Mouse (Mus musculus) kidney, adult 8-10 months (tissue): Measurements from ENCODE around the gene Tnfsf15.

ENCODE experiments used
- DNase-seq, 2 experiments: peaks; one replicate each; pipeline ENCODE4 v3.0.0; 2022

Gene Tnfsf15

GRCm38 (mm10) chr4:63740761-63741160 lies 4.2 kb downstream of the Tnfsf15 start:
- DNase-seq, result no peak

GRCm38 (mm10) chr4:63740001-63740400 lies 4.9 kb downstream of the Tnfsf15 start:
- no peak for DNase-seq

- peak; percentile 57 to 63 for DNase-seq
Observed at GRCm38 (mm10) chr4:63739524-63739923, 5.4 kb downstream of the Tnfsf15 start.

- peak; percentile 53 to 54 for DNase-seq
Observed at GRCm38 (mm10) chr4:63738364-63738997, 6.4 kb downstream of the Tnfsf15 start.

DNA sequence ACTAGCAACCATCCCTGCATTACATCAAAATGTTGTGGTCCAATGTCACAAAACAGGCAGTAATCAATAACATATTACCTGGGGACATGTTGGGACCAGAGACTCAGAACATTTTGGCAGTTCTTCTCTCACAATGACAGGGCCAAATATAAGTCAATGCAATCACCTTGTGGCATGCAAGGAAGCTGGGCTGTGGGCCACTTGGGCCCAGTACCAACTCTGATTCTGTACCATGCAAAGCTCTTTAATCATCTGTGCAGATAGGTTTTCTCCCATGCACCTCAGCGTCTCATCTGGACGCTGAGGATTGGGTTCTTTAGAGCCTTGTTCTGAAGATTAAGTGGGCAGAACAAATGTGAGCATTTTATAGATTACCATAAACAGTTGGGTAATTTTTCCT lies 13.6 kb downstream of the Tnfsf15 start:
- no peak for DNase-seq

DNA sequence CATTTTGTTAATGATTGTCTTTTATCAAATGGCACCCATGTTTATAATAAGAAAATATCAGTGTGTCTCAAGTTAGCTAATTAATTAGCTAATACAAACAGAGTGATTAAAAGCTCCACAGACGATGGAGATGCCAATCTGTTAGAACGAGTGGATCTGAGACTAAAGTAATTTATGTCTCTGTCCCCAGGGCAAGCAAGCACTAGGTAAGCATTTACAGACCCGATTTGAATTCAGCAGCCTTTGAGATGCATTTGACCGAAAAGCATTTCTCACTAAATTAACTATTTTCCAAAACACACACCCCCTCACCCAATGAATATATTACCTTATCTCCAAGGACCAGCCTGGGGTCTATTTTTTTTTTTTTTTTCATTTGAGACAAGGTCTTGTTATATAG lies 18.2 kb downstream of the Tnfsf15 start:
- DNase-seq, result peak in 1 of 2 experiments; percentile 48

GRCm38 (mm10) chr4:63725981-63726380 lies 18.9 kb downstream of the Tnfsf15 start:
- DNase-seq, result no peak

GRCm38 (mm10) chr4:63717922-63718643 lies 26.8 kb downstream of the Tnfsf15 start:
- DNase-seq, result peak; percentile 86 to 90

DNA sequence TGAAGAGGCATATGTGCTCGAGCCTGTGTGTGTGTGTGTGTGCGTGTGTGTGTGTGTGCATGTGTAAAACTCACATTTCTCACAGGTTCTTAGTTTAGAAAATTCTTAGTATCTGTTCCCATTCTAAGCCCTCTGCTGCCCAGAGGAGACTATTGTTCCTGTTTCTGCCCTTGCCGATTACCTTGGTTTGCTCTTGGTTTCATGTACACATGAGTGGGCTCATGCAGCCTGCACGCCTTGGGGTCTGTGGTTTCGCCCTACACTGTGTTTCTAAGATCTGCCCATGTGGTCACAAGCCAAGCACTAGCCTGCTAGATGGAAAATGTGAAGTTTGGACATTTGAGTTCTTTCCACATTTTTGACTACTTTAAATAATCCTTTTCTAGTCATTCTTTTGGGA lies 33.0 kb downstream of the Tnfsf15 start:
- no peak for DNase-seq

DNA sequence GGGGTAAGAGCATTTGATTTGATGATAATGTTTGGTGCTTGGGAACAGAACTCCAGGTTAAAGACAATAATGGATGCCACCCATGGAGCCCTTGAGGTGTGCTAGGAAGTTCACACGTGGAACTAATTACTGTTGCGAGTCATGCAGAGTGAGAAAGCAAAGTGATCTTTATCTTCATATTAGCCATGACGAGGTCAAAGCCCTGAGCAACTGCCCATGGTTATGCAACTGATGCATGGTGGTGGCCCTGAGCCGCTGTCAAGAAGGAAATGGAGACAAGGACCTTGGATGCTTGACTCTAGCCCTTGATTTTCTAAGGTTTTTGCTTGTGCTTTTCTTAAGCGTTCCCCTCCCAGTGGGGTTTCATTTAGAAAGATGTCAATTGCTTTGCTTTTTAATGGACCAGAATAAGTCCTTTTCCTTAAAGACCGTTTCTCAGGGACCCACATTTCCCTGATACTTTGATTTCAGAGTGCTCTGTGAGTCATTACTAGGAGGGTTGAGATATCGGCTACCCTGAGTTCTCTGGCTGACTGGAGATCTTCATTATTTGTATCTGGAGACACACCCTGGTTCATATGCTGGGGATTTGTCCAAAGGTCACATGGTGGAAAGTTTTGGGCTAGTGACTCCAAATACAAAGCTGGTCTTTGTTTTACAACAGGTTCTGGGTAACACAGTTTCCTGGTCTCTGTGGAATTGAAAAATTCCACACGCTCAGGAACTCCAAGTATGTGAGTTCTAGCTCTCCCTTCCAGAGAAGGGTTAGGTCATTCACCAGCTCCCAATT lies 34.3 kb downstream of the Tnfsf15 start:
- no peak for DNase-seq

GRCm38 (mm10) chr4:63706279-63706971 lies 38.5 kb downstream of the Tnfsf15 start:
- DNase-seq, result no peak

GRCm38 (mm10) chr4:63704232-63704631 lies 40.7 kb downstream of the Tnfsf15 start:
- DNase-seq, result no peak

GRCm38 (mm10) chr4:63703686-63704085 lies 41.2 kb downstream of the Tnfsf15 start:
- DNase-seq, result no peak

GRCm38 (mm10) chr4:63702006-63702704 lies 42.8 kb downstream of the Tnfsf15 start:
- no peak for DNase-seq

DNA sequence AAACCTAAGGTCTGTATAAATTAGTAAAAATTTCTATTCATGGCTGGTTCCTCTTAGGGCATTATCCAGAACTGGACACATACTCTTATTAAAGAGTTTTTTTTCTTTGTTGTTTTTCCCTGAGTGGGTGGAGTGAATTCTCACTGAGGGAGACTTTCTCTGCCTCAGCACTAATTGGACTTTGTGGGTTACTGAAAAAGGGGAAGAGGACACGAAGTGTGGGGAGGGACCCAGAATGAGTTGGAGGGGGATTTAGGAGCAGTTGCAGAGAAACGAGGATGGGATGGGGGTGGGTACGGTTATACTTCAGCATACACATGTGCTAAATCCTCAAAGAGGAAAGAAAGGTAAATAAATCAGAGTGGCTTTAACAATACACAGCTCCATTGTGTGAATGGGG lies 45.2 kb downstream of the Tnfsf15 start:
- DNase-seq, result no peak

- DNase-seq, result no peak
Observed at GRCm38 (mm10) chr4:63696921-63697320, 48.0 kb downstream of the Tnfsf15 start.

GRCm38 (mm10) chr4:63692351-63692750 lies 52.6 kb downstream of the Tnfsf15 start:
- DNase-seq, result no peak

DNA sequence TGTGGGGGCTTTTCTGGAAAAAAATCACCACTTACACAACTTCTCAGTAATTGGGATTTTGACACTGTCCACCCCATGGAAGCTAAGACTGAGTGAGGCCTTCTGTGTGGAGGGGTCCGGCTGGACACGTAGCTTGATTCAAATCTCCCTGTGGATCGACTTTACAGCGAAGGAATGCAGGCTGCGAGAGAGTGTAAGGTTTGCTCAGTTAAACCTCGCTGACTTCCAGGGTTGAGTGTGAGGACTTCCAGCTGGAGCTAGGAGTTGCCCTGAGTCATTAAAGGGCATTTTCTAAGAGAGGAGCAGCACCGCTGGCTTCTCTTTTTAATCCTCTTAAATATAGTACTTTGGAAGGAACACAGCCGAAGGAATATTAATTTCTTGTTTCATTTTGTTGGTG lies 57.5 kb downstream of the Tnfsf15 start:
- DNase-seq, result no peak

DNA sequence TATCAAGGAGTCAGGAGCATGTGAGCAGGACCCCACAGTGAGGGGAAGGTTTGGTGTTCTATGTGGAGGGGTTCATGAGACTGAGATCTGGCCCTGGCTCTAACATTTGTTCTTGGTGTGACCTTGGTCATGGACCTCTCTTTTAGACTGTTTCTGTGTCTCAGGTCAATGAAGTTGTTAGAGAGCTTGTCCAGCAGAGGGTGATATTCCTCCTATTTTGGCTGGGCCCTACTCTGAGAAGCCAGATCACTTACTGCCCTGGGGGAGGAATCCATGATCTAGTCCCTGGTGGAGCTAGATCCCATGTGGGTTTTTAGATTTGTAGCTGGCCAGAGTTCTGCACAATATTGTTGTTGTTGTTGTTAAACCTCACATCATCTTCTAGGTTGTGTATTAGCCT lies 58.8 kb downstream of the Tnfsf15 start:
- peak; percentile 41 to 61 for DNase-seq

DNA sequence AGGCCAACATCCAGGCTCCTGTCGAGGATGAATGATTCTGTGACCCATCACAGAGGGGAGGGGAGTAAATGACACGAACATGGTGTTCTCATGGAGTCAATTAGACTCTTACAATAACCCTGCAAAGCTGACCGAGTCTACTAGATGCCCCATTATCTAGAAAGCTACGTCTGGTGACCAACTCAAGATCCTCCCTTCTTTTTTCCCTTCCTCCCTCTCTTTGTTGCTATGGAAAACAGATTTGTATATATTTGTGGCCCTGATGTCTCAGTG lies 59.7 kb downstream of the Tnfsf15 start:
- no peak for DNase-seq

GRCm38 (mm10) chr4:63684412-63685252 lies 60.3 kb downstream of the Tnfsf15 start:
- DNase-seq, result no peak

GRCm38 (mm10) chr4:63683716-63684115 lies 61.2 kb downstream of the Tnfsf15 start:
- DNase-seq, result no peak
